Mouse (Mus musculus) kidney, adult 2 months (tissue): ENCODE data around the gene Grm8.

ENCODE experiments used
- CTCF ChIP-seq: fragments of 200-500 bp; conservative IDR thresholded peaks from 2 replicates; pipeline ENCODE4 v1.5.1; 2011; ENCODE audit warnings: low read depth, mild to moderate bottlenecking, control low read depth, low read length, moderate library complexity, mixed read lengths; ENCODE audit not compliant: insufficient read depth, insufficient read length
- POLR2A ChIP-seq: fragments of 200-500 bp; IDR thresholded peaks from one replicate; pipeline ENCODE4 v1.6.1; 2011; ENCODE audit warnings: low read depth, low read length, control low read depth

GRCm38 (mm10) chr6:28135001-28135401 lies at the start of gene Grm8:
- TF ChIP-seq POLR2A (no peak), CTCF (no peak)
